Mouse (Mus musculus) layer of hippocampus, postnatal 25 days (tissue): ENCODE measurements around the gene Tars. TPM values are rescaled to one million over a fixed set of nuclear protein-coding genes. Genes with fewer than 3 reads are reported as not detected.

ENCODE experiments used
- DNase-seq, 2 experiments: peaks; one replicate each; pipeline ENCODE4 v3.0.0; 2022; ENCODE audit warnings: mixed read lengths in 2 of 2, low spot score in 1 of 2; ENCODE audit errors: extremely low spot score in 1 of 2
- total RNA-seq, 2 experiments: library from RNA; stranded (reverse); gene quantifications; 2 replicates each; pipeline ENCODE4 v1.2.3; 2021

Tars gene
- 10 to 100 TPM; 30.1 to 30.9 TPM for total RNA-seq

DNA sequence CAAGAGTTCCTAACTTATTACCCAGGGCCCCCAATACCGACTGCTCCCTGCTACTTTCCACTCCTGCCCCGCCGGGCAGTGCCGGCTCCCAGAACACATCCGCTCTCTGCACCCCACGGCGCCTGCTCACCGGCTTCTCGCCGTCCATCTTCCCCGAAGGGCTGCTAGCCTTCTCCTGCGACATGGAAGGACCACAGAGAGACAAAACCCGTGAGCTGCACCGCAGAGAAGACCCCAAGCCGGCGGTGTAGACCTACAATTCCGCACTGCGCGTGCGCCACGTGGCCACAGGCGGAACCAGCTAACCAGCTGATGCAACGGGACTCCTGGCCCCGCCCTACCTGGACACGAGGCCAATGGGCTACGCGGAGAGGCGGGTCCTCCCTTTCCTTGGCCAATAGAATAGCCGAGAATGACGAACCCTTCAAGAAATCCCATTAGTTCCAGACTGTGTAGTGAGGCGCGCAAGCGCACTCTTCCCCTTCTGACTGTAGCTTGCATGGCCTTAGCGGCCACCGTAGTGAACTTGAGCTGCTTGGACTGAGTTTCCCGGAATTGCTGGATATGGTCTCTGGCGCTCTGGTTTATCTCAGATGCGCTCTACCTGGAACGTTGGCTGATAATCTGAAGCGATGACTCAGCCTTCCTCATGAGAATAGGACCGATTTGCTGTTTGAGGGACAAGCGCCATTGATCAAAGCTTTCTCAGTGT, at the start of gene Tars:
Gene Tars, minus strand, starts transcription at position 310 of the 712 bp plus-strand sequence.
- peak; percentile 87 to 88 for DNase-seq

DNA sequence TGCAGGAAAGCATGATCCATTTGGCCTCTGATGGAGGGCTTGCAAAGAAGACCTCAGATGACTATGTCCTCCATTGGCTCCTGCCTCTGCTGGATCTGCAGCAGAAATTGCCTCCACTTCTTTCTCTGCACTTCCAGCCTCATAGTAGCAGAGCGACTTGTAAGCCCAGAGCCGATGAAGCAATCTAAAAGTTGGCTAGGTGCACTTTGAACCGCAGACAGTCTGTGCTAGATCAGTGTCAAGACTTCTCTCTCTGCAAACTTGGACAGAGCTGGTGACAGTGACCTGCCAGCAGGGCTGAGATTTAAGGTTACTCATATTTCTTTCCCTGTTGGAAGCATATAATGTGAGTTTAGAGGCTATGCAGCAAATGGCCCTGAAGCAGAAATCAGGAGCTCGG, 37.9 kb upstream of the Tars start:
- DNase-seq, result no peak

DNA sequence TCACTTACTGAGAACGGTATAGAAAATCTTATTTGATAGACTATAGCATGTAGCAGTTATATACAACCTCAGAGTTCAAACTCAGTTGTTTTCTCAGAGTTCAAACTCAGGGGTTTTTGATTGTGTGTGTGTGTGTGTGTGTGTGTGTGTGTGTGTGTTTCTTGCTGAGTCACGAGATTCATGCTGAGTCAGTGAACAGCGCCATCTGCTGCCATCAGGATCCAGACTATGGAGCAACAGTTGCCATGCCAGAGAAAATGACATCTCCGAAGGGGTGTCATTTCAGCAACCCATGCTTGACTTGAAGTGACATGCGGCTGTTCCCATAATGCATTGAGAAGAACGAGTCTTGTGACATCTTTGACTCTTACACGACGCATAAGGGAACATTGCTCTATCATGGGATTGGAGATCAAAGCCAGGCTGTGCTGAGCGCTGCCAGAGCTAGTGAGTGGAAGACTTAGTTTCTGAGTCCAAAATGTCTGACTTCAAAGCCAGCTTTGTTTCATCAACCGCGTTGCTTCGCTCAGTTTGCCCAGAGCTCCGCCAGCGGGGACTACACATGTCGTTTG, 37.3 kb upstream of the Tars start:
- no peak for DNase-seq

DNA sequence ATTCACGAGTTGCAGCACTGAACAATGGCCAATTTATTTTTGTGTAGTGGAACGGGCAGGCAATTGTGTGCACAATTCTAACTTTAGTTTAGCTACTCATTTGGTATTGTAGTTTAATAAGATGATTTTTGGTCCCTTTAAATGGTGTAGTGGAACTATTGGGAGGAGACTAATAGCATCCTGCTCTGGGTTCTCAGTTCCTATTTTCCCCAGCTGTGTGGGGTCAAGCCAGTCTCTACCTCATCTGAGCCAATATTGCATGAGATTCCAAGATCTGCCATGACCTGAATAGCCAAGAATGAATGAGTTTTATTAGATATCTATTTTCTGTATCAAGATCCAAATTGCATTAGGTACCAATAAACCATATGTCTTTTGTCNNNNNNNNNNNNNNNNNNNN, 27.4 kb upstream of the Tars start:
- no peak for DNase-seq

DNA sequence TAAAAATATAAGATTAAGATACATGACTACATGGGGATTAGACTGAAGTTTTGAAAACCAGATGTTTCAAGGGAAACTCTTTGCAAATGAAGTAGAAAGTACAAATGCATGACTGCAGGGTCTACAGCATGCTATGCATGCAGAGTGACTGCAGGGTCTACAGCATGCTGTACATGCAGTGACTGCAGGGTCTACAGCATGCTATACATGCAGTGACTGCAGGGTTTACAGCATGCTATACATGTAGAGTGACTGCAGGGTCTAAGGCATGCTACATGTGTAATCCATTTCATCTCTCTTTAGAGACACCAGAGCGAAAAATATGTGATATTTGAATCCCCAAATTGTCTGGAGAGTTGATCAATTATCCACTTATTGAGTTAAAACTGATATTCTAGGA, 14.0 kb upstream of the Tars start:
- no peak for DNase-seq

DNA sequence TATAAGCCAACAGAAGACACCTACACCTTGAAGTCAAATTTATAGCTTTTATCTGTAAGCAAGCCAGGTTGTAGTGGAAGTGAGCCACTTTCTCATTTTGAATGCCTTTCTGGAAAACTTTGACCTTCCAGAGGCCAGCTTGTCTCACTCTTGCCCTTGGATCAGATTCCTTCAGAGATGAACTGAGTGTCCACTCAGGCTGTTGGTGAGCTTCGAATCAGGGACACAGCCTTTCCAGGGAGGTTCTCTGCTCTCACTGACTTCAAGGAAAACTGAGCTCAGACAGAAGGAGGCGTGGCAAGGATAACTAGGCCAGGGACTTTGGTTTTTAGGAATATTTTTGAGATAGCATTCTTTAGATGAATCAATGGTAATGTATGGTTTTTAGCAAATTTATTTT, 13.1 kb upstream of the Tars start:
- no peak for DNase-seq

DNA sequence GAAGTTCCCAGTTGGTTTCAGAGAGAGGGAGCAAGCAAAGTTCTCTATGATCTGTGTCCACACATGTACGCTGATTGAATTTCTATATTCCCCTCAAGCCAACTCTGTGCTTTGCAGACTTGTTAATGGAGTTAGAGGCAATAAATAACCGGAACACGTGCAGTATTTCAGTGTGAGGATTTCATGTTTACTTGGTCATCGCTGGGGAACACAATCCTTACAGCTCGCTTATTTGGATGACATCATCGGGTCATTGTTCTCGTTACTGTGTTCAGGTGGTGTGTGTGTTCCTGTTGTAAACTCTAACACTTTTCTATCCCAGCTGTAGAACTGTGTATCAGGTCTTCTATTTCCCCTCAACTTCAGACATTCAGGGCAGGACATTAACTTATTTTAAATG, 12.4 kb upstream of the Tars start:
- no peak for DNase-seq

DNA sequence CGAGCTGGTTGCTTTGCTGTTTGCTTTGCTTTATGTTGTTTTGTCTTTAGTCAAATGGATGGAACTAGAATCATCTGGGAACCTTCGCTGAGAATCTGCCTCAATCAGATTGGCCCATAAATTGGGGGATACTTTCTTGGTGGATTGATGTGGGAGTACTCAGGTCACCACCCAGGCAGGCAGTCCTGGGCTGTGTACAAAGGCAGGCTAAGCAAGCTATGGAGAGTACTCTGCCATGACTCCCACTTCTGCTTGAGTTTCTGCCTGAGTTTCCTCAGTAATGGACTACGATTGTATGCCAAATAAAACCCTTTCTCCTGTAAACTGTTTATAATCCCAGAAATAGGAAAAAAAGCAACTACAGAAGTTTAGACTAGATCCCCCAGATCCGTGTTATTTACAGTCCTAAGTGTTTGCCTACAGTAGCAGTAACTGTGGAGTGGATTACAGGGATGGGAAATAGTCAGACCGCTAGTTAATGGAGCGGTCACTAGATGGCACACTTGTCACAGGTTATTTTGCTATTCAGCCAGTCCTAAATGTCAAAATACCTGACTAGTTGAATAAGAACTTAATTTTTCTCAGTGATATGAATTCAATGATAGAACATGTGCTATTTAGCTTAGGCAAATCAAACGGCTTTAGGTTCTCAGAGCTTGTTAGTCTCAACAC, 8.8 kb upstream of the Tars start:
- DNase-seq, result peak in 1 of 2 experiments; percentile 43

DNA sequence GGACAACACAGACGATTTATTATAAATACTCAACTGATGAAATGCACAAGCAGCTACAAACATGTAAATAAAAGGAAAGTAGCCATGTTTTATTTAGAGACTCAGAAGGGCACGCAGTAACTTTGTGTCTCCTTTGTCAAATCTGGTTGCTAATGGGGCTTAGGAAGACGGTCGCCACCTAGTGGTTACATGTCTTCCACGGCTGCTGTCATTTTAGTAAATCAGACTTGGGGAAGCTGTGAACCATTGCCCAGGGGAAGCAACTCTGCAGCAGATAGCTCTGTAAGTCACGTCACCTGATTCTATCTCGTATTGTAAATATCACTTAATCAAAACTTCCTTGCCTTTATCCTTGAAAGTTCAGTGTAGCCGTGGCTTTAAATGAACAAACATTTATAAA, 7.9 kb upstream of the Tars start:
- DNase-seq, result peak; percentile 20 to 60

DNA sequence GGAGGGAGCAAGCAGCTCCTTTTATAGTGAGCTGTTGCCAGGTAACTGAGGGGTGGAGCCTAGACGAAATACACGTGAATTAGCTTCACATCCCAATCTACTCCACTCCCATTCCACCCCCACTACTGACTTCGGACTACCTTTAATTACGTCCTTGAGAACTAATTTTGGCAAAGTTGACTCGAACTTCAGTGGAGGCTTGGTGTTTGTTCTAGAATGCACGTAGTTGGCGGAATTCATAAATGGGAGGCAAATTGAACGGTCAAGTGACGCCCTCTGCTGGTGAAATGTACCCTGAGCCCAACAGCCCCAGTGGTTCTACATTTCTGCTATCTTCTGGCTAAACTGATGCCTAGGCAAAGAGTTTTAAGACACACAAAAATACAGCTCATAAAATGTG, 7.3 kb upstream of the Tars start:
- DNase-seq, result peak in 1 of 2 experiments; percentile 25

DNA sequence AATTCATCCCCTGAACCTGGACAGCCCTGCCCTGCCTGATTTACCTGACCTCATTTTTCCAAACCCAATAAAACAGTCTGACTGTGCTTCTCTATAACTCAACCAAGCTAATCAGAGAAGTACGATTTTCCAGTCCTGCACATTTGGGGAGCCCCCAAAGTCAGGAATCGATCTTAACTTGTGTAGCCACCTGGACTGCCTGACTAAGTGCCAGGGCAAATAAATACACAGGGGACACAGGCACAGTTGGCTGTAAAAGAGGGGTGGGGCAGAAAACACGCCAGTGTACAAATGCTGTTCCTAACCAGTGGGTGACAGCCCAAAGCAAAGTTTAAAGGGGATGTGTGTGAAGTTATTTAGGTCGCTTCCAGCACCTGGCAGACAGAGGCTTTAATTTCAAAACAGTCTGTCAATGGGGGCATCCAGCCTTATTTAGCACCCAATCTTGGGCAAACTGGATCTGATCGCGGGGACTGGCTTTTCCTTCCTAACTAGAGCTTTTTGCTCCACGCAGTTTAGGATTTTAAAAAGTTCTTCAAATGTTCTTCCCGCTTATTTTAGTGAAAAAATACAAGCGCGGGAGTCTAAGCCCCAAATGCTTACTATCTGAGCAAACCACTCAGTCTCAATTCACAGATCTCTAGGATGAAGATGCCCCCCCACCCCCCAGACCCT, 652 bp downstream of the Tars start:
- no peak for DNase-seq

DNA sequence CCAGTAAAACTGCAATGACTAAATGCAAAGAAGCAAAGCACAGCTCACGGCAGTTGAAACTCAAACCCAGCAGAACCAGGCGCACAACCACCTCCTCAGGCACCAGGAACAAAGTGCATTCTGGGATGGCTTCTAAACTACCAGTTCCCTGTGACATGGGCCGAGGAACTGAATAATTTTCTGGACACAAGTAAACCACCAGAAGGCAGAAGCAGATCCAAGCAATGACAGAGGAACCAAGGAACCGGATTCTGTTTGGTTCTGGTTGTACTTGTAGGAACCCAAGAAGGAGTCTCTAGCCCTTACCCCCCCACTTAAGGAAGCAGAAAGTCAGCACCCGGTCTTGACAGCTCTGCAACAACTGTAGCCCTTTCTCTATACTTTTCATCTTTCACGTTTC, 3.0 kb downstream of the Tars start:
- DNase-seq, result no peak

DNA sequence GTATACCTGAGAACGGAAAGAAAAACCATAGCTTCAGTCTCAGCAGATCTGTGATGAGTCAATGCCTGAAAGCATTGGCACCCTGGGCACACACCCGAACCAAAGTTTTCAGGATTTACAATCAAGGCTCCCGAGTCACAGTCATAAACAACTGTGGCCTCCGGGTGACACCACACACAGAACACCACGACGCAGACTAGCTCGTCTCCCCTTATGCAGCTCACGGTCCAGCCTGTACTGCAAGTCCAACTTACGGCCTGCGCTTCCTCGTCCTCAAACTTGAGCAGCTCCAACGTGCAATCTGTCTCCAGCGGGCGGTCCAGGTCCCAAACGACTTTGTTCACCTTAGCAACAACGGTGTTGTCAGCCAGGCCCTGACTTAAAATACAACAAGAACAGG, 6.6 kb downstream of the Tars start:
- DNase-seq, result no peak

DNA sequence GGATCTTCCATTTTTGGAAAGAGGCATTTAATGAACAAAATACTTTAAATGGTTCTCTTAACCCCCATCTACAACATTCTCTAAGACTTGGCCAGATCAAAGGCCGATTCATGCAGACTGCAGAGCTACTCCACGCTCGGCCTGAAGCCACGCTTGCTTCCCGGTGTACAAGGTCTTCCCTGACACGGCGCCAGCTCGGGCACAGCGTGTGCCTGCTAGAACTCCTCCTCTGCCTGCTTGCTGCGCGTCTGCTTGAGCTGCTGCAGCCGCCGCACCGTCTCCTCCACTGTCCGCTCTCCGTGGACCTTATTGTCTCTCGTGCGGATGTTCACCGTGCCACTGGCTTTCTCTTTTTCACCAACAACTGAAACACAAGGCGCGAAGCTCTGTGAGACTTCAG, 15.7 kb downstream of the Tars start:
- no peak for DNase-seq

DNA sequence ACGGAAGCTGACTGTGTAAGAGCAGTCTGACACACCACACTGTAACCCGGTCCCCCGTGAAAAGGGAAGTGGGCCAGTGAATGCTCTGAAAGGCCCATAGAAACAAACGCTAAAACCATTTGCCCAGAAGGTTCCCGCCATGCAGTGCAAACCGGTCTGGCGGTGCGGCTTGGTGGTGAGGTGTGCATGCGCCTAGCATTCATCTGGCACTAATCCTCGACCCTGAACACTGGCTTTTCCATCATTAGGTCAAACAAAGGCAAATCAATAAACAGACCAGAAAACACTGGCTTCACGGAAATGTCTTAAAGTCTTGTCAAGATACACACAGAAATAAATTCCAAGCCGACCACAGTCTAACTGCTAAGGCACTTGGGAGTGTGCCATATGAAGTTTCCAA, 16.9 kb downstream of the Tars start:
- DNase-seq, result no peak

DNA sequence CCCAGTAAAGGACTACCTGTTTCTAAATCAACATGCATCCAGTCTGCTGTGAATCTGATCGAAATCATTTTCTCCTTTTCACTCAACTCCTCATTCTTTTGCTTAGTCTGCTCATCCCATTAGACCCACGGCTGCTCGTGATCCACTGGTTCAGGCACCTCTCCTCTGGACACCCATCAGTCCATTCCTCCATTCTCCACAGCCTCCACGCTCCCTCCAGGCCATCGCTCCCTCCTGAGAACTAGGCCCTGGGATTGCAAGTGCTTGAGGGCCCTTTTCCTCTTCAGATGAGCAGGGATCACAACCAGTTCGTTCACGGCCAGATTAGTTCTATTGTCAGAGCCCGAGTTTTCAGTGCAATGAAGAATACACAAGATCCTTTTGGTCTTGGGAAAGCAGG, 18.8 kb downstream of the Tars start:
- DNase-seq, result no peak

DNA sequence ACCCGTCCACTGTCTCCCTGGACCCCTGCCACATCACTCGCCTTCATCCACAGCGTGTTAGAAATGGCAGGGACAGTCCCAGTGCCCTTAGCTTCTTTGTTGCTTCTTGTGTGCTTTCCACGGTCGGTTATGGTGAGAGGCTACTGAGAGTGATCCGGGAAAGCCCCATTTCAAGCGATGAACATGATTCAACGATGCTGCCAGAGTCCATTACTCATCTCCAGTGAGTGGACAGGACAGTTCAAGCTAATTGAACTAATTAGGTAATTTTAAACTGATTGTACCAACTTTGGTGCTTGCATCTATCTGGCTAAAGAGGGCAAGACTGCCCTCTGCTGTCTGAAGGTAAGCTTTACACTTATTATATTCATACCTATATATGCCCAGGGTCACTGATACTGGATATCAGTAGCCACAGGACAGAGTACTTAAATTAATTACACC, 19.4 kb downstream of the Tars start:
- no peak for DNase-seq

DNA sequence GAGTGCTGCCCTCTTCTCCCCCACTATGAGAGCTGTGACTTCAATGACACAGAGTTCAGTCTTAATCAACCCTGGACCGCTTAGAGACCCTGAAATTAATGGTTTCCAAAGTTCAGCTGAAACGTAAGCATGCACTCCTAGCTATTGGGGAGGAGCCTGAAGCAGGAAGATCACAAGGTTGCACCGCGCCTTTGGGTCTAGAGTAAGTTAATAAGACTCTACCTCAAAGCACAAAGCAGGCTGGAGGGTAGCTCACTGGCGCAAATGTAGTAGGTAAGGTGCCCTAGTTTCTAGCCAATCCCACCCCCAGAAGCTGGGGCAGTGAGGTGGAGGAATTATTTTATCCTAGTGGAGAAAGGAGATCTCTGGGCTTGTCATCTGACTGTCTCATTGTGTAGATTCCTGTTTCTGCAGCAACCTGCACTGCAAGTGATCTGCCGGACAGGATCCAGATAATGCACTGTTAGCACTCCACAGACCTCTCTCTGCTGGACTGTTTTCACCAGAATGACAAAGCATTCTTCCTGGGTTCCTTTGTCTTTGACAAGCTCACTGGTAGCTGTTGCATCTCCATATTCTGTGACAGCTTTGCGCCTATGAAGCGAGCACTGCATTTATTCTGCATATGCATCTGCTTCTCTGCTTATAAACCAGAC, 19.9 kb downstream of the Tars start:
- no peak for DNase-seq

DNA sequence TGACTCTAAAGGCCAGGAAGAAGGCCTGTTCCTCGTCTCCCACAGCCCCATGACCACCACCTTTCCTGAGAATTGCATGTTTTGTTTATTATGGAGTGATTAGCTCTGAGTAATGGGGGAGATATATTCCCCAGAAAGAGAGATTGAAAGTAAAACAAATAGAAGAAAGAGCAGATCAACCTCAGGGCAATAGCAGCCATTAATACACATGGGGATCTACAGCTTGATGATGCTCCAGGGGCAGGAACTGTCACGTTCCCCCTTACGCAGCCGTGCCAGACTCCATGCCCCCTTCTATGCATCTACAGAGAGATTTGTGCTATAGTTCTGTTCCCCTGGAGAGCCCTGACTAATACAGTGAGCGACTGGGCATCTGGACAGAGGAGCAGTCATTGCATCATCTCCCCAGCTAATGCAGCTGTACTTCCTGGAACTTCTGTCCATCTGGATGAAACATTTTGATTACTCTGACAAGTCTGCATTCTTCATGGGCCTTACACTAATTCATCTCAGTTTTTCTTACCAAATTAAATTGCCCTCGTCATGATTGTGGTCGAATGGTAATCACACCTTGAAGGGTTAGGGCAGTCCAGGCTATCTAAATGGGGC, 28.9 kb downstream of the Tars start:
- DNase-seq, result no peak

DNA sequence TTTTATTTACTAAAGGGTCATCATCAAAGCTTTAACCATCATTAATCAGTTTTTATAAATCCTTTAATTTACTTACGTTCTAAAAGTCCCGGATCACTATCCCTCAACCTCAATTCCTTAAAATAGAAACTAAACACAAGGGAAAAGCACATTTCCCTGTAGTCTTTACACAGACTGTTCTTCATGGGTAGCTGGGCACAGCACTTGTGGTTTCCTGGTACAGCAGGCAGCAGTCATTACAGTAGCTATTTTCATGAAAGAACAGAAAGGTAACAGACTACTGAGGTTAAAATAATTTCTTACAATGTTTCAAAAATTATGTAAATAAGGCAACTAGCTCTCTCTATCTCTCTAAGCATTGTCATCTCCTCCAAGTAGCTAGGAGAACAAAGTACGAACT, 29.9 kb downstream of the Tars start:
- DNase-seq, result no peak
